Mouse (Mus musculus): ENCODE results near the gene Frs3.
A peak's percentile ranks its signal among the peaks of the same experiment; 100 is the strongest.

Frs3 gene

GRCm38 (mm10) chr17:47691650-47692049, 2.8 kb downstream of the Frs3 start:
- DNase-seq (ENCODE audit: low spot score) = no peak

- DNase-seq (ENCODE audit: low spot score) = no peak
These were observed 5.0 kb downstream of the Frs3 start for GRCm38 (mm10) chr17:47693671-47694441.

- DNase-seq (ENCODE audit: low spot score) = no peak
These were observed 5.4 kb downstream of the Frs3 start, which contains the start of gene Gm21981 for GRCm38 (mm10) chr17:47694442-47694502. Gene Gm21981 (minus strand): TSS chr17:47694455.

- DNase-seq (ENCODE audit: low spot score) = peak; percentile 87
These were observed 5.9 kb downstream of the Frs3 start, which contains the start of gene Prickle4 for GRCm38 (mm10) chr17:47694503-47695336. Gene Prickle4 (minus strand): TSS chr17:47694736.

GRCm38 (mm10) chr17:47695337-47695710, 6.5 kb downstream of the Frs3 start:
- DNase-seq (ENCODE audit: low spot score) = no peak

GRCm38 (mm10) chr17:47698156-47698555, 9.3 kb downstream of the Frs3 start:
- no peak for DNase-seq (ENCODE audit: low spot score)

GRCm38 (mm10) chr17:47699055-47699454, 10.2 kb downstream of the Frs3 start:
- no peak for DNase-seq (ENCODE audit: low spot score)

- no peak for DNase-seq (ENCODE audit: low spot score)
These were observed 13.0 kb downstream of the Frs3 start for GRCm38 (mm10) chr17:47701793-47702192.

GRCm38 (mm10) chr17:47702548-47703345, 13.9 kb downstream of the Frs3 start:
- DNase-seq (ENCODE audit: low spot score) = no peak

GRCm38 (mm10) chr17:47703556-47703955, 14.7 kb downstream of the Frs3 start:
- no peak for DNase-seq (ENCODE audit: low spot score)

GRCm38 (mm10) chr17:47704692-47705091, 15.9 kb downstream of the Frs3 start:
- DNase-seq (ENCODE audit: low spot score) = no peak

GRCm38 (mm10) chr17:47706196-47706595, 17.4 kb downstream of the Frs3 start:
- no peak for DNase-seq (ENCODE audit: low spot score)

- DNase-seq (ENCODE audit: low spot score) = no peak
These were observed 19.1 kb downstream of the Frs3 start for GRCm38 (mm10) chr17:47707961-47708360.

GRCm38 (mm10) chr17:47708972-47709371, 20.1 kb downstream of the Frs3 start:
- DNase-seq (ENCODE audit: low spot score) = no peak

GRCm38 (mm10) chr17:47710036-47710435, 21.2 kb downstream of the Frs3 start:
- DNase-seq (ENCODE audit: low spot score) = no peak

- no peak for DNase-seq (ENCODE audit: low spot score)
These were observed 23.1 kb downstream of the Frs3 start for GRCm38 (mm10) chr17:47711883-47712282.

- DNase-seq (ENCODE audit: low spot score) = no peak
These were observed 24.2 kb downstream of the Frs3 start for GRCm38 (mm10) chr17:47712889-47713571.

- no peak for DNase-seq (ENCODE audit: low spot score)
These were observed 26.2 kb downstream of the Frs3 start for GRCm38 (mm10) chr17:47715037-47715436.

- DNase-seq (ENCODE audit: low spot score) = no peak
These were observed 32.4 kb downstream of the Frs3 start for GRCm38 (mm10) chr17:47721183-47721582.

GRCm38 (mm10) chr17:47726566-47726965, 37.7 kb downstream of the Frs3 start, which contains the start of gene Pgc:
Gene Pgc (plus strand): TSS chr17:47726842.
- DNase-seq (ENCODE audit: low spot score) = no peak

- no peak for DNase-seq (ENCODE audit: low spot score)
These were observed 42.1 kb downstream of the Frs3 start for GRCm38 (mm10) chr17:47730633-47731575.

Data from c-Kit-positive CD71-positive TER-119-positive erythroid progenitor cells, embryonic 14.5 days (primary cell).